Mouse (Mus musculus) urinary bladder, adult 2 months (tissue): ENCODE data around the gene Clic6. TPM values are rescaled to one million over a fixed set of nuclear protein-coding genes. Genes with fewer than 3 reads are reported as not detected.

Experiments used
- DNase-seq: peaks from one replicate; pipeline ENCODE4 v3.0.0; 2022; ENCODE audit warnings: low spot score
- polyA plus RNA-seq: library from polyadenylated mRNA; depleted of rRNA; stranded (reverse); fragments of >200 nt; gene quantifications from 2 replicates; pipeline ENCODE4 v1.2.3, GENCODE M21; 2012

The Clic6 gene
- polyA plus RNA-seq, 1 experiment = 0.25 TPM

GRCm38 (mm10) chr16:92523351-92523750 is 37.8 kb downstream of the Clic6 start:
- no peak for DNase-seq

- no peak for DNase-seq
These were observed 39.1 kb downstream of the Clic6 start for GRCm38 (mm10) chr16:92524651-92525050.

GRCm38 (mm10) chr16:92525919-92526318 is 40.4 kb downstream of the Clic6 start:
- no peak for DNase-seq

DNA sequence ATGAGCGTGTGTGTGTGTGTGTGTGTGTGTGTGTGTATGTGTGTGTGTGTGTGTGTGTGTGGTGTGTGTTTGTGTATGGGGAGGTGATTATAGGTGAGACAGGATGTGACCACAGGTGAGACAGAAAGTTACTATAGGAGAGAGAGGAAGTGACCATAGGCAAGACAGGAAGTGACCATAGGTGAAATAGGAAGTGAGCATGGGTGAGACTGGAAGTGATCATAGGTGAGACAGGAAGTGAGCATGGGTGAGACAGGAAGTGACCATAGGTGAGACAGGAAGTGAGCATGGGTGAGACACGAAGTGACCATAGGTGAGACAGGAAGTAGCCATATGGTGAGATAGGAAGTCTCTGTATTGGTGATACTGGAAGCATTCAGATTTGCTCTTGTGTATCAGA is 49.7 kb downstream of the Clic6 start:
- no peak for DNase-seq

GRCm38 (mm10) chr16:92538356-92538755 is 52.8 kb downstream of the Clic6 start:
- DNase-seq = no peak

DNA sequence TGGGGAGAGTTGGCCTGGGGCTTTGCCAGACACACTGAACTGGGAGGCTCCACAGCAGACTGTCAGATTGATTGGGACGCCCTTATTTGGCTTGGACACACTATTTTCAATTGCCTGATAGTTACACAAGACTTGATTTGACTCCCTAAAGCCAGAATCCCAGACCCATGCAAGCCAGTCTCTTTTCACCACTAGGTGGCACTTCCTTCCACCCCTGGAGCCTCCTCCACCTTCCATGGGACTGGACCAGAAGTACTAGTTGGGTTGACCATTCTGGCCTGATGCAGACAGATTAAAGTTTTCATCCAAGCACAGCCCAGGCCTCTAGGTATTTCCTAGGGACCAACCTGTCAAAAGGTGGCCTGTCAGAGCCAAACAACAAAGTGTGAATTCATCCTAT is 58.7 kb downstream of the Clic6 start:
- DNase-seq = no peak

DNA sequence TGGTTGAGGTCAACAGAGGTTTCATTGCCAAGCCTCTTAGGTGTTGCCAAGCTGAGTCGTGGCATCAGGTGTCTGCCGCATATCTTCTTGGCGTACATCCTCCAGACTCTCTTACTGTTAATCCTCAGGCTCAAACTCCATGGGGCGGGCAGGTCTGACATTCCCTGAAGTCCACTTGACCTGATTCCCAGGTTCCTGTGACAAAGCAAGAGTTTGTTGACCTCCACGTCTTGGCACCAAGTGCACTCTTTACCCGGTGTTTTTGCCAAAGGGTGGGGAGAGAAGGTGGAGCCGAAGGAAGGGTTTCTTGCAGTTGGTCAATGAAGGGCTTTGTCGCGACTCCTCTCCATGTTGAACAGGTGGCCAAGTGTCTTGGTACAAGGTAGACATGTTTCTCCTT is 63.1 kb downstream of the Clic6 start:
- no peak for DNase-seq

DNA sequence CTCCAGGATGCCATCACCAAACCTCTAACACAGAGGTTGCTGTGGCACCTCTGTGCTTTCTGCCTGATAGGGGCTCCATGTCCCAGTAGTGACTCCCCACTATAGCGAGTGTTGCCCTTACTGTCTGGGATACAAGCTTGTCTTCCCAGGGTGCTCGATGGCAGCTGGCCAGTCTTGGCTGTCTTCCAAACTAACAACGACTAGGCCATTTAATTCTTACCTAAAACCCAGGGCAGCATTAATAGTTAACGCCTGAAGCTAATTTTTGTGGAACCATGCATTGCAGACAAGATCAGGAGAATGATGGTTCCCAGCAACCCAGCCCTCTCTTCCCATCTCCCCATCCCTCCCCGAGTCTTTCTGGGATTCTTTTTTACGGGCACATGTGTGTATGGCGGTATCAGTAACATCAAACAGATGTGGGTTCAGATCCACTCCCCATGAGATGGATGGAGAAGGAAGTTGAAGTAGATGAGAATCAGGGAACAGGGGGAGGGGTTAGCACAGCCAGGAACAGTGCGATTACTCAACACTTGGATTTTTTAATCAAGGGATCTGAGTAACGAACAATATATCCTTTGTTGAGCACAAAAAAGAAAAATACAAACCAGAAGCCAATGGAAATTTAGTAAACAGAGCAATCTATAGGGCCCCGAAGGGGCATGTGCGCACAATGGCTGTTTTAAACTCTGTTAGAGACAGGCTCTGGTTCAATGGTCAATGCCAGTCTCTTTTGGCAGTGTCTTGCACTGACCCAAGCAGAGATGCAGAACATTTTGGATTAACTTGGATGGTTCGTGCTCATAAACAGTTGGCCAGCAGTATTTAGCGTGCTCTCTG is 66.0 kb downstream of the Clic6 start:
- DNase-seq = no peak

GRCm38 (mm10) chr16:92552106-92552382 is 66.5 kb downstream of the Clic6 start:
- DNase-seq = no peak

GRCm38 (mm10) chr16:92552858-92553257 is 67.3 kb downstream of the Clic6 start:
- DNase-seq = no peak

- no peak for DNase-seq
These were observed 69.5 kb downstream of the Clic6 start for GRCm38 (mm10) chr16:92555051-92555450.

- DNase-seq = no peak
These were observed 79.8 kb downstream of the Clic6 start for GRCm38 (mm10) chr16:92565291-92565690.

DNA sequence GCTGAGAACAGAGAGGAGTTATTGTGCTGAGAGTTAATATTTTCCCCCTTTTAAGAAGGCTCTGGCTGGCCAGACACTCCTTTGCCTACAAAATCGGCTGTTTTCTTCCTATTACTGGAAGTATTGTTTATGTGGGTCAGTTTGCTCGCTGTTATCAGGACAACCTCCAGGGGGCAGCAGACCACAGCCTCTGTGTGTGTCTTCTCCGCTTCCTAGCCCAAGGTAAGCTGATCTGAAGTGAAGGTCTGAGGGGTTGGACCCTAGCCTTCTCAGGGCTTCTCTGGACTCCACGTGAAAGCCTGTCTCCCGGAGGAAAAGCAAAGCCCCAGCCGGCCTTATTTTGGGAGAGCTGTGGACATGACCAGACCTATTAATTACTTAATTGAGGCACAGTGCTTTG is 80.2 kb downstream of the Clic6 start:
- DNase-seq = peak; percentile 70

DNA sequence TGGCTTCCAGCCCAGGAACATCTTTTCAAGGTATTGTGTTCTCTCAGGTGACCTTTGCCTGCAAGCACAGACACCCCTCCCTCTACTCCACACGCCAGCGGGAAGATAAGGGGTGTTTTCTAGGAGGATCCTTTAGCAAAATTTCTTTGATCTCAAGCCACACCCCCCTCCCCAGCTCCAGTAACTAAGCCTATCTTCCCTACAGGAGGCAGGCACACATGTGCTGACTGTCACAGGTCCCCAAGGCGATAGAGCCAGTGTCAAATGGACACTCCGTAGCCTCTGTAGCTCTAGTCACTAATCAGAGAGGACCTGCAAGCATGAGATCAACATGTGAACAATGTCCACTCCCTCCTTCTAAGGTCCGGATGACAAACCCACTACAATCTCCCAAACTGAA is 80.6 kb downstream of the Clic6 start:
- no peak for DNase-seq

DNA sequence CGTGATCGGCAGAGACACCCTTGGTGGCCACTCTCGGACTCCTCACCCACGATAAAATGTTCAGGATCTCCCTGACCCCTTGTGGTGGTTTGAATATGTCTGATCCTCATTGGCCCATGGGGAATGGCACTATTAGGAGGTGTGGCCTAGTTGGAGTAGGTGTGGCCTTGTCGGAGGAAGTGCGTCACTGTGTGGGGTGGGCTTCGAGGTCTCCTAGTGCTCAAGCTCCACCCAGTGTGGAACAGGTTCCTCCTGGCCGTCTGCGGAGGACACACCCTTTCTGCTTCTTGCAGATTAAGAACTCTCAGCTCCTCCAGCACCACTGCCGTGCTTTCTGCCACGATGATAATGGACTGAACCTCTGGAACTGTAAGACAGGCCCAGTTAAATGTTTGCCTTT is 85.7 kb downstream of the Clic6 start:
- no peak for DNase-seq

- no peak for DNase-seq
These were observed 87.7 kb downstream of the Clic6 start for GRCm38 (mm10) chr16:92573193-92573592.

GRCm38 (mm10) chr16:92575792-92576191 is 90.3 kb downstream of the Clic6 start:
- DNase-seq = no peak

- DNase-seq = no peak
These were observed 91.8 kb downstream of the Clic6 start for GRCm38 (mm10) chr16:92577381-92577780.

- no peak for DNase-seq
These were observed 93.5 kb downstream of the Clic6 start for GRCm38 (mm10) chr16:92578915-92579653.

- no peak for DNase-seq
These were observed 95.4 kb downstream of the Clic6 start for GRCm38 (mm10) chr16:92580981-92581380.

DNA sequence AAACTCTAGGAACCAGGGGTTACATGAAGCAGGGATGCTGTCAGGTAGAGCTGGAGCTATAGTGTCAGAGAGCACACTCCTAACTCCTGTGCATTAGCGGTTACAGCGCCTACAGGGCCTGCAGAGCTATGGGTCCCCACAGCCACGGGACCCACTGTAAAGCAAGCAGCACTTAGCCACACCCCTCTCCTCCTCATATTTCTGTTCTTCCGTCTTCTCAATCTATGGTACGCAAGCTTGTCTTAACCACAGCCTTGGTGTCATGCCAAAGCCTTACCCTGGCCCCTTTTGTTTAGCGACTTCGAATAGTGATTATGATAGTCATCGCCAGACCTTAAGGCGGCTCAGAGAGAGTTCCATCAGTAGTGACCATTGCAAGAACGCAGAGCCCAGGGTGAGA is 96.2 kb downstream of the Clic6 start:
- no peak for DNase-seq

DNA sequence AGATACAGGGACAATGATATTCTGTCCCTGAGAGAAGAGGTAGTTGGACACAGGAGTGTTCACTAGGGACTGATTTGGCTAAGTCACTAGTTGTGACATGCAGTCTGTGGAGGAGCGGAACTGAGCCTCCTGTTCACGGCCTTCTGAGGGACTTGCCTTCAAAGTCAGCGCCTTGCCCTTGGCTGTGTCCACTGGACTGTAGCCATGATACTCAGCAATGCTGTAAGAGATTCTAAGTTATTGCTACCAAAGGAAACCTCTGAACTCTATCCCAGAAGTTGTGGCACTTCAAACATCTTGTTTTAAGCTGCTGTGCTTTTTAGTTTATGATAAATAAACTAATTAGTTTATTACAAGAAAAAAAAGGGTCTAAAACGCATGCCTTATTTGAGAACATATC is 102.3 kb downstream of the Clic6 start:
- DNase-seq = no peak
